Mouse (Mus musculus) intestine, postnatal 0 days (tissue): Measurements from ENCODE around the gene Etnk2. TPM values are rescaled to one million over a fixed set of nuclear protein-coding genes. Genes with fewer than 3 reads are reported as not detected.

ENCODE experiments used
- ATAC-seq: fragments of 200-750 bp; cut with Nextera tagmentation; 2 replicates; pipeline ENCODE4 v1.8.0; 2017; ENCODE audit warnings: mild to moderate bottlenecking, moderate TSS enrichment, moderate library complexity
- H3K27ac ChIP-seq: fragments of 300-500 bp; sonication (generic); 2 replicates; pipeline ENCODE4 v1.5.1; 2014; ENCODE audit warnings: mild to moderate bottlenecking, low read depth, low read length, moderate library complexity
- H3K27me3 ChIP-seq: fragments of 300-500 bp; sonication (generic); replicated peaks from 2 replicates; pipeline ENCODE4 v1.6.1; 2014; ENCODE audit warnings: low read length, mixed read lengths; ENCODE audit not compliant: control insufficient read depth, insufficient read depth
- H3K36me3 ChIP-seq: fragments of 300-500 bp; sonication (generic); 2 replicates; pipeline ENCODE4 v1.6.1; 2014; ENCODE audit warnings: mild to moderate bottlenecking, moderate library complexity; ENCODE audit not compliant: control insufficient read depth, insufficient read depth
- H3K4me1 ChIP-seq: fragments of 300-500 bp; sonication (generic); replicated peaks from 2 replicates; pipeline ENCODE4 v1.6.1; 2014; ENCODE audit warnings: antibody characterized with exemption, low read length, mixed read lengths; ENCODE audit not compliant: control insufficient read depth, insufficient read depth
- H3K4me2 ChIP-seq: fragments of 300-500 bp; sonication (generic); replicated peaks from 2 replicates; pipeline ENCODE4 v1.6.1; 2014; ENCODE audit warnings: low read depth, mild to moderate bottlenecking, moderate library complexity
- H3K4me3 ChIP-seq: fragments of 300-500 bp; sonication (generic); 2 replicates; pipeline ENCODE4 v1.5.1; 2014; ENCODE audit warnings: low read depth, low read length
- H3K9ac ChIP-seq: fragments of 300-500 bp; sonication (generic); 2 replicates; pipeline ENCODE4 v1.6.1; 2014; ENCODE audit warnings: mild to moderate bottlenecking, low read depth, low read length
- H3K9me3 ChIP-seq: fragments of 300-500 bp; sonication (generic); 2 replicates; pipeline ENCODE4 v1.6.1; 2016; ENCODE audit warnings: mixed run types; ENCODE audit not compliant: control insufficient read depth
- CTCF ChIP-seq: sonication (generic); IDR thresholded peaks from 2 replicates; pipeline ENCODE4 v1.5.1; 2016; ENCODE audit warnings: low read depth, mild to moderate bottlenecking, control low read depth, antibody characterized with exemption, moderate library complexity
- WGBS: fragments of 180-500 bp; shearing (Covaris S2); extraction: QIAGEN DNeasy Blood & Tissue Kit; methylation state at CpG from one replicate; pipeline ENCODE4 v1.1.7; 2014; 5-methylcytosine and 5-hydroxymethylcytosine counted together
- polyA plus RNA-seq: library from polyadenylated mRNA; unstranded; fragments of >200 nt; fragmentation: Nextera tagmentation; extraction: Ambion mirVana; gene quantifications from 2 replicates; pipeline ENCODE4 v1.2.1, GENCODE M21; 2015

Gene Etnk2
- polyA plus RNA-seq, 1 experiment from 2014 or later: 6.0 TPM

GRCm38 (mm10) chr1:133375696-133376346 lies 12.4 kb downstream of the Etnk2 start:
- no peaks in the 10 kb centered on the region; the same call in 1 of the 2 replicates for H3K4me1 ChIP-seq
- no peaks in the 10 kb centered on the region for H3K9me3 ChIP-seq
- H3K9ac ChIP-seq: no peak overlapping the region
- 0 out of 2 replicates have a peak, but pooled peaks have one; percentile 9 for TF ChIP-seq CTCF
- ATAC-seq: peak; percentile 92
- no peaks in the 10 kb centered on the region for H3K27me3 ChIP-seq
- no peaks in the 10 kb centered on the region; the same call in 1 of the 2 replicates for H3K36me3 ChIP-seq
- H3K4me2 ChIP-seq: 0 out of 2 replicates have a peak overlapping the region, but pooled peaks have one; percentile 9
- no peak overlapping the region for H3K27ac ChIP-seq
- H3K4me3 ChIP-seq: no peak overlapping the region
- 35% methylated on average over 10 of the region's 10 CpGs for WGBS

- 90% methylated on average over 5 of the region's 5 CpGs for WGBS
- Histone ChIP-seq H3K4me1 (no peaks in the 10 kb centered on the region; the same call in 1 of the 2 replicates), H3K27ac (no peak overlapping the region), H3K9me3 (no peaks in the 10 kb centered on the region), H3K27me3 (no peaks in the 10 kb centered on the region), H3K36me3 (no peaks in the 10 kb centered on the region; the same call in 1 of the 2 replicates), H3K4me2 (no peak overlapping the region), H3K4me3 (no peak overlapping the region), H3K9ac (no peak overlapping the region)
- ATAC-seq: no peak
- TF ChIP-seq CTCF: no peak
Observed at GRCm38 (mm10) chr1:133377547-133377946, 14.2 kb downstream of the Etnk2 start.

- Histone ChIP-seq H3K9ac (no peak overlapping the region), H3K27ac (no peak overlapping the region), H3K4me1 (no peaks in the 10 kb centered on the region; the same call in 1 of the 2 replicates), H3K4me3 (no peak overlapping the region), H3K36me3 (peaks cover 18% of the 10 kb centered on the region), H3K9me3 (no peaks in the 10 kb centered on the region), H3K4me2 (no peak overlapping the region), H3K27me3 (no peaks in the 10 kb centered on the region)
- WGBS: 66% methylated on average over 10 of the region's 10 CpGs
- TF ChIP-seq CTCF: no peak
- ATAC-seq: no peak
Observed at GRCm38 (mm10) chr1:133379254-133379985, 16.0 kb downstream of the Etnk2 start.

GRCm38 (mm10) chr1:133379986-133380320 lies 16.6 kb downstream of the Etnk2 start:
- 79% methylated on average over 3 of the region's 3 CpGs for WGBS
- Histone ChIP-seq H3K4me3 (no peak overlapping the region), H3K36me3 (peaks cover 23% of the 10 kb centered on the region), H3K27me3 (no peaks in the 10 kb centered on the region), H3K9ac (no peak overlapping the region), H3K4me1 (no peaks in the 10 kb centered on the region; the same call in 1 of the 2 replicates), H3K4me2 (no peak overlapping the region), H3K27ac (no peak overlapping the region), H3K9me3 (no peaks in the 10 kb centered on the region)
- TF ChIP-seq CTCF: no peak
- ATAC-seq: no peak

GRCm38 (mm10) chr1:133380347-133381065 lies 17.1 kb downstream of the Etnk2 start:
- Histone ChIP-seq H3K36me3 (peaks cover 29% of the 10 kb centered on the region), H3K9me3 (no peaks in the 10 kb centered on the region), H3K27ac (no peak overlapping the region), H3K4me2 (no peak overlapping the region), H3K27me3 (no peaks in the 10 kb centered on the region), H3K4me1 (no peaks in the 10 kb centered on the region; the same call in 1 of the 2 replicates), H3K9ac (no peak overlapping the region), H3K4me3 (no peak overlapping the region)
- 67% methylated on average over 14 of the region's 14 CpGs for WGBS
- TF ChIP-seq CTCF: peak; percentile 84
- ATAC-seq: no peak

GRCm38 (mm10) chr1:133382008-133382407 lies 18.6 kb downstream of the Etnk2 start:
- no peak overlapping the region for H3K27ac ChIP-seq
- 5% methylated on average over 9 of the region's 9 CpGs for WGBS
- H3K4me3 ChIP-seq: no peak overlapping the region
- no peak overlapping the region for H3K4me2 ChIP-seq
- H3K9ac ChIP-seq: no peak overlapping the region
- H3K4me1 ChIP-seq: no peaks in the 10 kb centered on the region
- H3K36me3 ChIP-seq: peaks cover 44% of the 10 kb centered on the region
- no peaks in the 10 kb centered on the region for H3K9me3 ChIP-seq
- ATAC-seq: no peak
- peak; percentile 100 for TF ChIP-seq CTCF
- H3K27me3 ChIP-seq: no peaks in the 10 kb centered on the region
